In genomic region chr7:139139921-139140461, GRCm38 (mm10) we compare ENCODE assay signal across 9 mouse cellular contexts. TPM values are rescaled to one million over a fixed set of nuclear protein-coding genes. Genes with fewer than 3 reads are reported as not detected.
DNase-seq lines count a peak whose midpoint lies in the region; ATAC-seq lines count a peak whose summit lies in the region.
"Had no signal": no experiment of that assay in that cellular context is flagged by ENCODE, and none has a peak within 500 bp of the region (broad histone marks: within the 10 kb centered on the region; RNA-seq: fewer than 3 reads in every experiment).

No protein-coding gene starts in this region.

- ATAC-seq in forebrain, embryonic 15.5 days (replicated peaks): peak; percentile 86
- ATAC-seq in midbrain, embryonic 12.5 days (ENCODE audit: low FRiP score, low read depth): peak; percentile 91

- WGBS in forebrain, embryonic 15.5 days: 2% methylated on average over 11 of the region's 11 CpGs
- WGBS in midbrain, embryonic 12.5 days: under 1% methylated on average over 11 of the region's 11 CpGs

- H3K4me2 ChIP-seq in forebrain, embryonic 15.5 days (replicated peaks): no peak overlapping the region
- peak overlapping the region; percentile 28 for H3K4me2 ChIP-seq in midbrain, embryonic 12.5 days (replicated peaks)

- H3K9me3 ChIP-seq in forebrain, embryonic 15.5 days: no peaks in the 10 kb centered on the region
- no peaks in the 10 kb centered on the region for H3K9me3 ChIP-seq in midbrain, embryonic 12.5 days
- H3K9me3 ChIP-seq: heart, embryonic 10.5 days had no signal

- no peaks in the 10 kb centered on the region for H3K36me3 ChIP-seq in forebrain, embryonic 15.5 days
- H3K36me3 ChIP-seq in midbrain, embryonic 12.5 days: no peaks in the 10 kb centered on the region
- H3K36me3 ChIP-seq: heart, embryonic 10.5 days had no signal

- no peak overlapping the region for H3K4me3 ChIP-seq in forebrain, embryonic 15.5 days
- H3K4me3 ChIP-seq in midbrain, embryonic 12.5 days: no peak overlapping the region
- H3K4me3 ChIP-seq: heart, embryonic 10.5 days had no signal

- no peak overlapping the region for H3K9ac ChIP-seq in forebrain, embryonic 15.5 days (replicated peaks)
- 0 out of 2 replicates have a peak overlapping the region, but pooled peaks have one; percentile 20 for H3K9ac ChIP-seq in midbrain, embryonic 12.5 days (replicated peaks)

- DNase-seq in ES-CJ7 (ENCODE audit: low read depth, low spot score): peak; percentile 69
- DNase-seq in WW6 (ENCODE audit: low read depth, low spot score): peak; percentile 14
- no peak for DNase-seq in cerebellum, postnatal 36 days
- no peak for DNase-seq in ovary, postnatal 36 days (ENCODE audit: low spot score)
- no peak for DNase-seq in B cell, adult 2 months
- DNase-seq: cerebellum, adult 11-12 months had no signal

- peak overlapping the region; percentile 73 for H3K27ac ChIP-seq in forebrain, embryonic 15.5 days (replicated peaks)
- peak overlapping the region; percentile 75 for H3K27ac ChIP-seq in midbrain, embryonic 12.5 days (replicated peaks)
- H3K27ac ChIP-seq: heart, embryonic 10.5 days had no signal

- H3K27me3 ChIP-seq in forebrain, embryonic 15.5 days: no peaks in the 10 kb centered on the region
- H3K27me3 ChIP-seq in midbrain, embryonic 12.5 days: peaks cover 31% of the 10 kb centered on the region

- H3K4me1 ChIP-seq in forebrain, embryonic 15.5 days: peaks cover 28% of the 10 kb centered on the region
- H3K4me1 ChIP-seq in midbrain, embryonic 12.5 days: peaks cover 45% of the 10 kb centered on the region

RNA-seq across cellular contexts. Expression of gene Dpysl4, which starts 54.2 kb away (rescaled TPM):
- 116 TPM in 2 replicates for polyA plus RNA-seq in forebrain, embryonic 15.5 days (2015; fragmentation: Nextera tagmentation; extraction: Ambion mirVana)
- polyA plus RNA-seq in midbrain, embryonic 12.5 days (2016; fragmentation: Nextera tagmentation; extraction: Ambion mirVana): 212 and 220 TPM in 2 replicates

Comparison
In these comparisons a context has a peak if more than half of its experiments do, and no peak if none do; other contexts are left out.
1. DNase-seq: peak in ES-CJ7 (single experiment) and WW6 (single experiment); none in cerebellum, postnatal 36 days (0 of 2), ovary, postnatal 36 days (single experiment) and B cell, adult 2 months (0 of 2).